Mouse (Mus musculus) MEL (cell line): ENCODE results near the gene Mrpl33. TPM values are rescaled to one million over a fixed set of nuclear protein-coding genes. Genes with fewer than 3 reads are reported as not detected.

Source experiments
- DNase-seq: peaks from one replicate; pipeline ENCODE4 v3.0.0; 2011; ENCODE audit warnings: low read depth, low spot score
- H3K27ac ChIP-seq: 2 replicates; pipeline ENCODE4 v1.5.1; 2012; ENCODE audit warnings: low read depth, mild to moderate bottlenecking, control low read depth, low read length, moderate library complexity; ENCODE audit not compliant: control insufficient read depth
- H3K27me3 ChIP-seq, 2 experiments: fragments of 150-350 bp in 1 of 2; sonication (generic) in 1 of 2; 2 replicates each; pipeline ENCODE4 v1.6.1; 2012; ENCODE audit warnings: low read length in 2 of 2, mild to moderate bottlenecking in 2 of 2, improper control_type of control experiment in 1 of 2, moderate library complexity in 1 of 2; ENCODE audit not compliant: insufficient read depth in 2 of 2, control insufficient read depth in 1 of 2
- H3K36me3 ChIP-seq, 2 experiments: 2 replicates each; pipeline ENCODE4 v1.6.1; 2012 to 2014; ENCODE audit warnings: low read length in 2 of 2, improper control_type of control experiment in 1 of 2, inconsistent platforms in 1 of 2, mild to moderate bottlenecking in 1 of 2; ENCODE audit not compliant: insufficient read depth in 2 of 2, control insufficient read depth in 1 of 2
- H3K4me1 ChIP-seq, 2 experiments: fragments of 150-350 bp in 1 of 2; sonication (generic) in 1 of 2; 2 replicates each; pipeline ENCODE4 v1.6.1; 2012; ENCODE audit warnings: low read length in 2 of 2, improper control_type of control experiment in 1 of 2, mild to moderate bottlenecking in 1 of 2; ENCODE audit not compliant: insufficient read depth in 2 of 2, control insufficient read depth in 1 of 2
- H3K4me3 ChIP-seq, 2 experiments: fragments of 150-350 bp in 1 of 2; sonication (generic) in 1 of 2; 2 replicates each; pipeline ENCODE4 v1.5.1; 2012; ENCODE audit warnings: low read depth in 2 of 2, low read length in 2 of 2, mild to moderate bottlenecking in 2 of 2, moderate library complexity in 2 of 2, control low read depth in 1 of 2, improper control_type of control experiment in 1 of 2; ENCODE audit not compliant: control insufficient read depth in 1 of 2, insufficient read depth in 1 of 2
- H3K79me2 ChIP-seq: 2 replicates; pipeline ENCODE4 v1.6.1; 2012; ENCODE audit warnings: mild to moderate bottlenecking, low read length, moderate library complexity; ENCODE audit not compliant: control insufficient read depth, poor library complexity, insufficient read depth
- H3K9ac ChIP-seq: 2 replicates; pipeline ENCODE4 v1.6.1; 2012; ENCODE audit warnings: low read depth, mild to moderate bottlenecking, control low read depth, low read length, moderate library complexity; ENCODE audit not compliant: control insufficient read depth, poor library complexity, severe bottlenecking
- H3K9me3 ChIP-seq: fragments of 150-350 bp; sonication (generic); replicated peaks from 2 replicates; pipeline ENCODE4 v1.6.1; 2012; ENCODE audit warnings: mild to moderate bottlenecking, low read length, improper control_type of control experiment, moderate library complexity; ENCODE audit not compliant: insufficient read depth
- CHD1 ChIP-seq: IDR thresholded peaks from 2 replicates; pipeline ENCODE4 v1.6.1; 2012; ENCODE audit warnings: low read depth, mild to moderate bottlenecking, inconsistent platforms, low read length, improper control_type of control experiment
- CHD2 ChIP-seq: IDR thresholded peaks from 2 replicates; pipeline ENCODE4 v1.6.1; 2011; ENCODE audit warnings: low read length, improper control_type of control experiment
- CTCF ChIP-seq, 3 experiments: IDR thresholded peaks in 2 of 3; conservative IDR thresholded peaks in 1 of 3; 2 replicates each; pipeline ENCODE4 v1.5.1; 2011 to 2012; ENCODE audit warnings: low read length in 3 of 3, low read depth in 2 of 3, mild to moderate bottlenecking in 2 of 3, improper control_type of control experiment in 1 of 3, inconsistent platforms in 1 of 3, mixed read lengths in 1 of 3, moderate library complexity in 1 of 3; ENCODE audit not compliant: control insufficient read depth in 1 of 3, insufficient read depth in 1 of 3, poor library complexity in 1 of 3, severe bottlenecking in 1 of 3
- ELF1 ChIP-seq: IDR thresholded peaks from 2 replicates; pipeline ENCODE4 v1.6.1; 2014; ENCODE audit warnings: low read depth, mild to moderate bottlenecking, inconsistent platforms, low read length, improper control_type of control experiment, moderate library complexity
- EP300 ChIP-seq, 2 experiments: IDR thresholded peaks; 2 replicates each; pipeline ENCODE4 v1.6.1; 2011; ENCODE audit warnings: improper control_type of control experiment in 2 of 2, low read length in 2 of 2, low read depth in 1 of 2, mild to moderate bottlenecking in 1 of 2
- ETS1 ChIP-seq: IDR thresholded peaks from 2 replicates; pipeline ENCODE4 v1.6.1; 2012; ENCODE audit warnings: low read depth, mild to moderate bottlenecking, inconsistent platforms, low read length, improper control_type of control experiment, moderate library complexity
- GATA1 ChIP-seq: IDR thresholded peaks from 2 replicates; pipeline ENCODE4 v1.6.1; 2011; ENCODE audit warnings: low read depth, low read length, improper control_type of control experiment
- HCFC1 ChIP-seq: IDR thresholded peaks from 2 replicates; pipeline ENCODE4 v1.6.1; 2012; ENCODE audit warnings: low read depth, mild to moderate bottlenecking, inconsistent platforms, low read length, improper control_type of control experiment, moderate library complexity
- JUND ChIP-seq: IDR thresholded peaks from 2 replicates; pipeline ENCODE4 v1.6.1; 2011; ENCODE audit warnings: low read depth, mild to moderate bottlenecking, improper control_type of control experiment, low read length
- KAT2A ChIP-seq: conservative IDR thresholded peaks from 2 replicates; pipeline ENCODE4 v1.6.1; 2012; ENCODE audit warnings: low read depth, low read length, improper control_type of control experiment, inconsistent platforms
- MAX ChIP-seq: IDR thresholded peaks from 2 replicates; pipeline ENCODE4 v1.6.1; 2011; ENCODE audit warnings: low read length, improper control_type of control experiment
- MXI1 ChIP-seq: IDR thresholded peaks from 2 replicates; pipeline ENCODE4 v1.6.1; 2011; ENCODE audit warnings: mild to moderate bottlenecking, low read depth, low read length, improper control_type of control experiment
- MYC ChIP-seq: IDR thresholded peaks from 2 replicates; pipeline ENCODE4 v1.6.1; 2011; ENCODE audit warnings: low read depth, mild to moderate bottlenecking, low read length, improper control_type of control experiment, moderate library complexity
- NRF1 ChIP-seq: IDR thresholded peaks from 2 replicates; pipeline ENCODE4 v1.6.1; 2014; ENCODE audit warnings: low read depth, mild to moderate bottlenecking, inconsistent platforms, low read length, improper control_type of control experiment, moderate library complexity; ENCODE audit not compliant: poor library complexity, insufficient read depth, severe bottlenecking
- POLR2A ChIP-seq, 2 experiments: IDR thresholded peaks; 2 replicates each; pipeline ENCODE4 v1.6.1; 2011 to 2012; ENCODE audit warnings: low read length in 2 of 2, mild to moderate bottlenecking in 2 of 2, control low read depth in 1 of 2, improper control_type of control experiment in 1 of 2, low read depth in 1 of 2, moderate library complexity in 1 of 2; ENCODE audit not compliant: control insufficient read depth in 1 of 2, insufficient read depth in 1 of 2, poor library complexity in 1 of 2
- POLR2AphosphoS5 ChIP-seq: IDR thresholded peaks from 2 replicates; pipeline ENCODE4 v1.6.1; 2012; ENCODE audit warnings: low read depth, borderline replicate concordance, mild to moderate bottlenecking, inconsistent platforms, low read length, moderate library complexity, mixed read lengths
- RCOR1 ChIP-seq: IDR thresholded peaks from 2 replicates; pipeline ENCODE4 v1.6.1; 2012; ENCODE audit warnings: low read depth, mild to moderate bottlenecking, inconsistent platforms, low read length, improper control_type of control experiment
- SIN3A ChIP-seq: IDR thresholded peaks from 2 replicates; pipeline ENCODE4 v1.6.1; 2012; ENCODE audit warnings: low read length, improper control_type of control experiment, inconsistent platforms
- TAL1 ChIP-seq: IDR thresholded peaks from 2 replicates; pipeline ENCODE4 v1.6.1; 2012; ENCODE audit warnings: mild to moderate bottlenecking, inconsistent platforms, low read length, moderate library complexity, mixed read lengths
- TBP ChIP-seq: IDR thresholded peaks from 2 replicates; pipeline ENCODE4 v1.8.0; 2011; ENCODE audit warnings: low read depth, low read length, improper control_type of control experiment
- TCF12 ChIP-seq: IDR thresholded peaks from 2 replicates; pipeline ENCODE4 v1.6.1; 2014; ENCODE audit warnings: low read depth, mild to moderate bottlenecking, inconsistent platforms, low read length, improper control_type of control experiment, moderate library complexity
- ZKSCAN1 ChIP-seq: IDR thresholded peaks from 2 replicates; pipeline ENCODE4 v1.6.1; 2012; ENCODE audit warnings: low read depth, mild to moderate bottlenecking, inconsistent platforms, low read length, improper control_type of control experiment, moderate library complexity
- ZMIZ1 ChIP-seq: IDR thresholded peaks from 2 replicates; pipeline ENCODE4 v1.6.1; 2012; ENCODE audit warnings: low read depth, mild to moderate bottlenecking, inconsistent platforms, low read length, improper control_type of control experiment, moderate library complexity
- polyA plus RNA-seq, 2 experiments: library from polyadenylated mRNA; stranded (reverse) in 1 of 2; unstranded in 1 of 2; fragments of >175 nt in 1 of 2; fragments of >200 nt in 1 of 2; gene quantifications; 2 replicates each; pipeline versions ENCODE4 v1.2.1 to v1.2.4; 2012; ENCODE audit warnings: low replicate concordance in 2 of 2, low read depth in 1 of 2; ENCODE audit not compliant: insufficient read length in 2 of 2, insufficient read depth in 1 of 2, missing spikeins in 1 of 2
- total RNA-seq: library from RNA; depleted of rRNA; stranded (reverse); fragments of 300-350 nt; gene quantifications from 2 replicates; pipeline ENCODE4 v1.2.3, GENCODE M21; 2012

The Mrpl33 gene
- total and polyA plus RNA-seq, 3 experiments = 158 to 249 TPM; not detected in 1

DNA sequence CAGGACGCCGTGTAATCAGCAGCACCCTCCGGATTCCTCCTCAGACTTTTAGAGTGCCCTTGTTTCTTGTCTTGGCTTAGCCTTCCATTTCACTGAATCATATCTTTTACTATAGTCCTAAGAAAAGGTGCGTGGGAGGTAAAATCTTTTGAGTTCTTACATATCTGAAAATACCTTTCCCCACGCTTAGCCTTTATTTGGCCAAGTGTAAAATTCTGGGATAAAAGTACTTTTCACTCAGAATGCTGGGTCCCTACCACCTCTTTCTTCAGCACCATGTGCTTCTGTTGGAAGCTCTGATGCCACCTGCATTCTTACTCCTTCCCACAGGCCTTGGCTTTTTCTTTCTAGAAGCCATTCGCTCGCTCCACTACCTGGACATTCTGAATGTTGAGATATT is 5.6 kb upstream of the Mrpl33 start (continued):
- TF ChIP-seq JUND = no peak
- no peak for TF ChIP-seq NRF1

DNA sequence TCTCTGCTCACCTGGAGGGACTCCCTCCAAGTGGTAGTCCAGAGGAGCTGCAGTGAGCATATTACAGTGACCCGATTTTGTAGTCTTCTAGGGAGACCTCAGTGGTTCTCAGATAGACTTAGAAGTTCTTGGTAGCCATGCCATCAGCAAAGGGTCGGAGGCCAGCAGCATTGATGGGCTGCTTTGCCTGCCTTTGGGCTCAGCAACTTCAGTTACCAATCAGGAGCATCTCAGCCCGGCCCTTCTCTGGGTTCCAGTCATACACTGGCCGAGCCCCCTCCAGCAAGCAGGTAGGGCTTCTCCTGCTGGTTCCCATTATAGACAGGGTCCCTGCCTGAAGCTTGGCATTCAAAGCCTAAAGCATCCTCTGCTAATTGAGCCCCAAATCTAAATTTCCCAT is 867 bp upstream of the Mrpl33 start:
- peak overlapping the region; percentile 88 for H3K27ac ChIP-seq
- peaks cover 31% of the 10 kb centered on the region for H3K79me2 ChIP-seq
- peak overlapping the region; percentile 72 to 86 for H3K4me3 ChIP-seq
- no peaks in the 10 kb centered on the region for H3K9me3 ChIP-seq
- TF ChIP-seq CTCF (IDR thresholded peaks at IDR 0.05 in 2 of 3, conservative IDR thresholded peaks at IDR 0.05 in 1 of 3; ENCODE audit: control insufficient read depth in 1 of 3, insufficient read depth in 1 of 3, low read depth in 2 of 3, low read length in 3 of 3, poor library complexity in 1 of 3, severe bottlenecking in 1 of 3) (peak in 1 of 3 experiments; percentile 13; a peak in 2 of 6 replicates), POLR2AphosphoS5 (no peak)
- TF ChIP-seq, all 39 proteins: peak for 1
- Histone ChIP-seq H3K9ac (peak overlapping the region; percentile 81), H3K4me1 (peaks cover 4 to 44% of the 10 kb centered on the region in 2 experiments; a peak in 3 of 4 replicates), H3K36me3 (peaks cover 0 to 34% of the 10 kb centered on the region in 2 experiments; a peak in 2 of 4 replicates), H3K27me3 (no peaks in the 10 kb centered on the region)
- DNase-seq = peak; percentile 74

DNA sequence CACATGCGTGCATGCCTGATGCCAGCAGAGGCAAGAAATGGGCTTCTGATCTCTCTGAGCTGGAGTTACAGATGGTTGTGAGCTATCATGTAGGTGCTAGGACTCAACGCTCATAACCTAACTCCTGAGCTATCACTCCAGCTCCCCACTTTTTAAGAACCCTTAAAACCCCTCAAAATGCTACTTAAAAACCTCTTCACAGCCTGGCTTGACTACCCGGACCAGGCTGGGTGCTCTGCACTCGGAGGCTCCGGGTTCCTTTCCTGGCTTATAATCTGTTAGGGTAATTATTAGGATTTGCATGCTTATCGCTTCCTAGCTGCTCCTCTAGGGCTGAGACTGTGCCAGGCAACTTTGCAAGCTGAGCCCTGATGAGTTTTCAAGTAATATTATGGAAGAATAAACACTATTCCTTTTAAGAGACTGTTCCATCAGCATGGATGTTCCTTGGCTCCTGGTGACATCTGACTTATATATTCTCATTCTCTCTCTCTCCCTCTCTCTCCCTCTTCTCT is 752 bp downstream of the Mrpl33 start:
- peaks cover 14 to 58% of the 10 kb centered on the region in 2 experiments for H3K4me1 ChIP-seq
- DNase-seq = peak; percentile 81

More for the DNA sequence above, 752 bp downstream of the Mrpl33 start:
- peak overlapping the region; percentile 72 to 86 for H3K4me3 ChIP-seq
- no peaks in the 10 kb centered on the region for H3K27me3 ChIP-seq
- H3K9ac ChIP-seq = peak overlapping the region; percentile 81
- H3K9me3 ChIP-seq = no peaks in the 10 kb centered on the region
- TF ChIP-seq EP300 (IDR thresholded peaks at IDR 0.05; ENCODE audit: low read depth in 1 of 2, low read length in 2 of 2) = no peak; a peak in 2 of 4 replicates
- TF ChIP-seq ETS1 = peak; percentile 44; the same call in 1 of the 2 replicates
- TF ChIP-seq ZMIZ1 = no peak
- TF ChIP-seq TBP = peak; percentile 80
- no peak for TF ChIP-seq CHD2
- TF ChIP-seq TAL1 = no peak
- TF ChIP-seq CHD1 = no peak
- 0 out of 2 replicates have a peak, but pooled peaks have one; percentile 37 for TF ChIP-seq TCF12
- TF ChIP-seq GATA1 = peak; percentile 87
- no peak for TF ChIP-seq CTCF (IDR thresholded peaks at IDR 0.05 in 2 of 3, conservative IDR thresholded peaks at IDR 0.05 in 1 of 3; ENCODE audit: control insufficient read depth in 1 of 3, insufficient read depth in 1 of 3, low read depth in 2 of 3, low read length in 3 of 3, poor library complexity in 1 of 3, severe bottlenecking in 1 of 3)
- TF ChIP-seq HCFC1 = no peak
- TF ChIP-seq SIN3A = no peak; the same call in 1 of the 2 replicates
- peak; percentile 87 for TF ChIP-seq JUND
- no peak for TF ChIP-seq ELF1
- no peak; the same call in 1 of the 2 replicates for TF ChIP-seq MXI1
- TF ChIP-seq RCOR1 = peak; percentile 66; the same call in 1 of the 2 replicates
- TF ChIP-seq ZKSCAN1 = no peak
- no peak for TF ChIP-seq KAT2A
- TF ChIP-seq MYC = peak; percentile 50; the same call in 1 of the 2 replicates
- TF ChIP-seq MAX = 0 out of 2 replicates have a peak, but pooled peaks have one; percentile 3
- TF ChIP-seq POLR2A (IDR thresholded peaks at IDR 0.05; ENCODE audit: control insufficient read depth in 1 of 2, insufficient read depth in 1 of 2, low read depth in 1 of 2, low read length in 2 of 2, poor library complexity in 1 of 2) = peak in 1 of 2 experiments; percentile 20; a peak in 2 of 4 replicates
- peaks cover 31% of the 10 kb centered on the region for H3K79me2 ChIP-seq
- peaks cover 0 to 49% of the 10 kb centered on the region in 2 experiments; a peak in 2 of 4 replicates for H3K36me3 ChIP-seq
- peak overlapping the region; percentile 88 for H3K27ac ChIP-seq
